Mouse (Mus musculus) hindbrain, embryonic 12.5 days (tissue): ENCODE results near the gene Rrnad1. TPM values are rescaled to one million over a fixed set of nuclear protein-coding genes. Genes with fewer than 3 reads are reported as not detected.

Experiments used
- ATAC-seq: fragments of 200-750 bp; cut with Nextera tagmentation; 2 replicates; pipeline ENCODE4 v1.8.0; 2017; ENCODE audit warnings: moderate TSS enrichment; ENCODE audit not compliant: low FRiP score
- H3K27ac ChIP-seq: fragments of 300-500 bp; sonication (generic); 2 replicates; pipeline ENCODE4 v1.5.1; 2016; ENCODE audit warnings: mild to moderate bottlenecking
- H3K27me3 ChIP-seq: fragments of 300-500 bp; sonication (generic); 2 replicates; pipeline ENCODE4 v1.6.1; 2016; ENCODE audit warnings: mild to moderate bottlenecking
- H3K36me3 ChIP-seq: fragments of 300-500 bp; sonication (generic); 2 replicates; pipeline ENCODE4 v1.6.1; 2016; ENCODE audit warnings: mild to moderate bottlenecking
- H3K4me1 ChIP-seq: fragments of 300-500 bp; sonication (generic); 2 replicates; pipeline ENCODE4 v1.6.1; 2016
- H3K4me2 ChIP-seq: fragments of 300-500 bp; sonication (generic); replicated peaks from 2 replicates; pipeline ENCODE4 v1.6.1; 2016; ENCODE audit warnings: mild to moderate bottlenecking
- H3K4me3 ChIP-seq: fragments of 300-500 bp; sonication (generic); 2 replicates; pipeline ENCODE4 v1.5.1; 2016; ENCODE audit warnings: mild to moderate bottlenecking
- H3K9ac ChIP-seq: fragments of 300-500 bp; sonication (generic); 2 replicates; pipeline ENCODE4 v1.6.1; 2016; ENCODE audit warnings: mild to moderate bottlenecking, moderate library complexity
- H3K9me3 ChIP-seq: fragments of 300-500 bp; sonication (generic); replicated peaks from 2 replicates; pipeline ENCODE4 v1.6.1; 2016; ENCODE audit warnings: mild to moderate bottlenecking
- WGBS: fragments of 180-500 bp; shearing (Covaris S2); methylation state at CpG from one replicate; pipeline ENCODE4 v1.1.7; 2016; 5-methylcytosine and 5-hydroxymethylcytosine counted together
- polyA plus RNA-seq: library from polyadenylated mRNA; unstranded; fragments of >200 nt; fragmentation: Nextera tagmentation; extraction: Ambion mirVana; gene quantifications from 2 replicates; pipeline ENCODE4 v1.2.1, GENCODE M21; 2016

Rrnad1 gene
- polyA plus RNA-seq, 1 experiment from 2014 or later = 22.5 TPM

DNA sequence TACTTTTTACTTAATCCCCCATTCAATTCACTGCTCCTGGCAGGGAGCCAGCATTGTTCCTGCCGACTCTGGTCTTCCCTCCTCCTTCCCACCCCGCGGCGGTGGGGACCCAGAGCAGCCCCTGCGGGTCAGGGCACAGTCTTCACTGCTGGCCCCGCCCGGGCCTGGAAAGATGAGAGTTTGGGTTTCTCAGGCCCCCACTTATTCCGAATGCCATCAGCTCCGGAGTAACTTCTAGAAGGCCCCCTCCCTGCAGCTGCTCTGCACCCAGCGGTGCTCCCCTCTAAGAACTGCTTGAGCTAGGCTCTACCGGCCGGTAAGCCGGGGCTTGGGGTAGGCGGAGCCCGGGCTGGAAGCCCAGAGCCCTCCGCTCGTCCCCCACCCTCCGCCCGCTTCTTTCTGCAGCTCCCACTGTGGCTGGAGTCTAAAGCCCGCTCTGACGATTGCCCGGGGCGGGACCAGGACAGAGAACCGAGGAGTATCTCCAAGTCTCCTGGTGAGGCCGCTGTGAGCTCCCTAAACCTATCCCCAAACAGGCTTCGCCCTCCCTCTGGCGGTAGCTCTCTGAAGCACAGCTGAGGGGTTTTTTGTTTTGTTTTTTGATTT, 30.2 kb upstream of the Rrnad1 start:
- Histone ChIP-seq H3K4me3 (peak overlapping the region; percentile 37), H3K27ac (peak overlapping the region; percentile 97), H3K9me3 (no peaks in the 10 kb centered on the region), H3K9ac (peak overlapping the region; percentile 77), H3K27me3 (no peaks in the 10 kb centered on the region), H3K4me2 (peak overlapping the region; percentile 65), H3K4me1 (peaks cover 31% of the 10 kb centered on the region), H3K36me3 (no peaks in the 10 kb centered on the region)
- WGBS = under 1% methylated on average over 27 of the region's 27 CpGs
- peak; percentile 97 for ATAC-seq

DNA sequence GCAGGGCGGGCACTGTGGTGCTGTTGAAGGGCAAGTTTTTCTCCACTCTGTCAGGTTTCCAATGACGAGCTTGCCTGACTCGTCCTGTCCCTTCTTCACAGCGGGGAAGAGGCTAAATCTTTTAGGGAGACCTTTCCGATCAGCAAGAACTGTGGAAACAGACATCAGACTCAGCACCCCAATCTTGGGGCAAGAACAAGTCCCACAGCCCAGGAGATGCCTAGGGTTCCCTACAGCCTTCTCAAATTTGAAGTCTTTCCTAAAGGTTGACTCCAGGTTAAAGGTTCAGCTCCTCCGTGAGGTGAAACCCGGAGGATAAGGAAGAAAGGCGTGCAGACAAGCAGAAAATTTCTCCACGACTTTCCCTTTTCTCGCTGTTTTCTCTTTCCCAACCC, 29.7 kb upstream of the Rrnad1 start:
- ATAC-seq = no peak
- no peaks in the 10 kb centered on the region for H3K36me3 ChIP-seq

GRCm38 (mm10) chr3:87959371-87959770, 28.9 kb upstream of the Rrnad1 start:
- H3K27ac ChIP-seq = peak overlapping the region; percentile 97
- H3K27me3 ChIP-seq = no peaks in the 10 kb centered on the region
- no peak overlapping the region for H3K9ac ChIP-seq
- H3K9me3 ChIP-seq = no peaks in the 10 kb centered on the region
- no peak for ATAC-seq
- H3K4me1 ChIP-seq = peaks cover 31% of the 10 kb centered on the region
- no peak overlapping the region for H3K4me2 ChIP-seq
- WGBS = 35% methylated on average over 7 of the region's 7 CpGs
- H3K4me3 ChIP-seq = no peak overlapping the region
- no peaks in the 10 kb centered on the region for H3K36me3 ChIP-seq

More for the DNA sequence above, 29.7 kb upstream of the Rrnad1 start:
- H3K27ac ChIP-seq = peak overlapping the region; percentile 97
- peak overlapping the region; percentile 65 for H3K4me2 ChIP-seq
- WGBS = 2% methylated on average over 10 of the region's 10 CpGs
- no peaks in the 10 kb centered on the region for H3K9me3 ChIP-seq
- no peaks in the 10 kb centered on the region for H3K27me3 ChIP-seq
- H3K4me3 ChIP-seq = peak overlapping the region; percentile 37
- H3K9ac ChIP-seq = peak overlapping the region; percentile 77
- peaks cover 31% of the 10 kb centered on the region for H3K4me1 ChIP-seq

DNA sequence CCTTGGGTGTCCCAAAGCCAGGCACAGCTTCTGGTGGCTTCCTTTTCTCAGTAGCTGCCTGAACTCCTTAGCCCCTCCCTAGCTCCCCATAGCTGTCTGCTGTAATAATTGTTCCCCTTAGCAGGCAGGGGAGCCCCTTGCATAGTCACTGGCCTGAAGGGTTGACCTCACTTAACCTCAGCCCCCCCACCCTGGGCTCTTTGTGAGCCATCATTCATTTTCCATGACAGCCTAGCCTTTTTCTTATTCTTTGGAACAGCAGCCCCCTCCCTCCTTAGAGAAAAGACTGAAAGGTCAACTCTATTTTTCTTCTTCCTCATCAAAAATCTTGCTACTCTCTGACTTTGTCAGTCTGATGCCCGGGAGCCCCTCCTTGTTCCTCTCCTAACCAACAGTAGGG, 28.4 kb upstream of the Rrnad1 start:
- H3K27me3 ChIP-seq = no peaks in the 10 kb centered on the region
- H3K9me3 ChIP-seq = no peaks in the 10 kb centered on the region
- peaks cover 31% of the 10 kb centered on the region for H3K4me1 ChIP-seq
- no peak overlapping the region for H3K4me2 ChIP-seq
- H3K4me3 ChIP-seq = no peak overlapping the region
- WGBS = 14% methylated on average over 1 of the region's 1 CpGs
- ATAC-seq = no peak
- H3K27ac ChIP-seq = peak overlapping the region; percentile 97; the same call in 1 of the 2 replicates
- H3K36me3 ChIP-seq = no peaks in the 10 kb centered on the region
- H3K9ac ChIP-seq = no peak overlapping the region

- H3K9ac ChIP-seq = no peak overlapping the region
- H3K36me3 ChIP-seq = 0 out of 2 replicates have a peak, but pooled peaks cover 2% of the 10 kb centered on the region
- H3K27ac ChIP-seq = no peak overlapping the region
- H3K4me1 ChIP-seq = peaks cover 32% of the 10 kb centered on the region
- 11% methylated on average over 4 of the region's 4 CpGs for WGBS
- H3K4me3 ChIP-seq = no peak overlapping the region
- ATAC-seq = no peak
- no peak overlapping the region for H3K4me2 ChIP-seq
- no peaks in the 10 kb centered on the region for H3K27me3 ChIP-seq
- no peaks in the 10 kb centered on the region for H3K9me3 ChIP-seq
These were observed 28.0 kb upstream of the Rrnad1 start for GRCm38 (mm10) chr3:87958476-87958875.

DNA sequence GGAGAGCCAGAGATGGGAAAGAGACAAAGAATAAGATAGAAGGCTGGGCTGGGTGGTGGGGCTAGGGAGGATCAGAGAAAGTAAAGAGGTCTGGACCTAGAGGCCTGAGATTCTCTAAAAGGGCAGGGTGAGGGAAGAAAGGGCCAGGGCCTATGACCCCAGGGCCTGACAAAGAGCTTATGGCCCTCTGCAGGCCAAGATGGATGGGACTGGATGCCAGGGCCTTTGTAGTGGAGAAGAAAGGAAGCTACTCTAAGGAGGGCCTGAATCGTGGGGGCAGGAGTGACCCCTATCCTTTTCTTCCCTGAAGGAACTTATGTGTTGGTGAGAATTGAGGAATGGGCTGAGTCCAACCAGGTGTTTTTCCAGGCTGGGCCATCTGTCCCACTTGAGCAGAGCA, 27.5 kb upstream of the Rrnad1 start:
- Histone ChIP-seq H3K4me3 (no peak overlapping the region), H3K4me1 (peaks cover 35% of the 10 kb centered on the region), H3K4me2 (no peak overlapping the region), H3K9ac (no peak overlapping the region), H3K27ac (no peak overlapping the region), H3K9me3 (no peaks in the 10 kb centered on the region), H3K27me3 (no peaks in the 10 kb centered on the region), H3K36me3 (0 out of 2 replicates have a peak, but pooled peaks cover 4% of the 10 kb centered on the region)
- ATAC-seq = no peak
- WGBS = 4% methylated on average over 1 of the region's 1 CpGs

DNA sequence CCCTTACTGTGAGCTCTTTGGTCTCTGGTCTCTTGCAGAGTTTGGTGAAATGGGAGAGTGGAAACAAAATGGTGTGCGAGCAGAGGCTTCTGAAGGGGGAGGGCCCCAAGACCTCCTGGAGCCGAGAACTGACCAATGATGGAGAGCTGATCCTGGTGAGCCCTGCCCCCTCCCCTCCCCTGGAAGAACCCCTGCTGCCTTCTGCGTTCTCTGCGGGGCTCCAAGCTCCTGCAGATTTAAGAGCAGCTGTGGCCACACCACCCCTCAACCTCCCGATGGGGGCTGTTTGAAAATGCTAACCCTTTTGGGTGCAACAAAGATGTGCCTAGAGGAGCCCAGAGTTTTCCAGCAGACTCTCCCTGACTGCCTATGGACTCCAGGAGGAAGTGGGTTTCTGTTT, 21.9 kb upstream of the Rrnad1 start:
- Histone ChIP-seq H3K9me3 (no peaks in the 10 kb centered on the region), H3K9ac (peak overlapping the region; percentile 37), H3K36me3 (0 out of 2 replicates have a peak, but pooled peaks cover 4% of the 10 kb centered on the region), H3K4me3 (peak overlapping the region; percentile 22), H3K27me3 (0 out of 2 replicates have a peak, but pooled peaks cover 2% of the 10 kb centered on the region), H3K4me2 (peak overlapping the region; percentile 62), H3K4me1 (peaks cover 58% of the 10 kb centered on the region), H3K27ac (peak overlapping the region; percentile 78)
- 1% methylated on average over 5 of the region's 5 CpGs for WGBS
- no peak for ATAC-seq

DNA sequence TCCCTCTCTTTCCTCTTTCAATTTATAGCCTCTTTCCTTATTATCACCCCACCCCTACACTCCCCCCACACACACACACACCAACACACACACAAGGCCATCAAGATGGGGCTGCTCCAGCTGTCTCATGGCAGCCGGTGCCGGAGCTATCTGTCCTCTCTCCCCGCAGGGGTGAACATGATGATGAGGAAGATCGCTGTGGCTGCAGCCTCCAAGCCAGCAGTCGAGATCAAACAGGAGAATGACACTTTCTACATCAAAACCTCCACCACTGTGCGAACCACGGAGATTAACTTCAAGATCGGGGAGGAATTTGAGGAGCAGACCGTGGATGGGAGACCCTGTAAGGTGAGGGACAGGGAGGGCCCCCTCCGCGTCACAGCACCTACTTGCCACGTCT, 21.4 kb upstream of the Rrnad1 start:
- peak overlapping the region; percentile 62 for H3K4me2 ChIP-seq
- peak overlapping the region; percentile 78 for H3K27ac ChIP-seq
- H3K36me3 ChIP-seq = 0 out of 2 replicates have a peak, but pooled peaks cover 4% of the 10 kb centered on the region
- H3K9me3 ChIP-seq = no peaks in the 10 kb centered on the region
- 0 out of 2 replicates have a peak, but pooled peaks cover 2% of the 10 kb centered on the region for H3K27me3 ChIP-seq
- H3K4me3 ChIP-seq = peak overlapping the region; percentile 22
- 13% methylated on average over 12 of the region's 12 CpGs for WGBS
- H3K4me1 ChIP-seq = peaks cover 63% of the 10 kb centered on the region
- peak overlapping the region; percentile 37 for H3K9ac ChIP-seq
- ATAC-seq = no peak

DNA sequence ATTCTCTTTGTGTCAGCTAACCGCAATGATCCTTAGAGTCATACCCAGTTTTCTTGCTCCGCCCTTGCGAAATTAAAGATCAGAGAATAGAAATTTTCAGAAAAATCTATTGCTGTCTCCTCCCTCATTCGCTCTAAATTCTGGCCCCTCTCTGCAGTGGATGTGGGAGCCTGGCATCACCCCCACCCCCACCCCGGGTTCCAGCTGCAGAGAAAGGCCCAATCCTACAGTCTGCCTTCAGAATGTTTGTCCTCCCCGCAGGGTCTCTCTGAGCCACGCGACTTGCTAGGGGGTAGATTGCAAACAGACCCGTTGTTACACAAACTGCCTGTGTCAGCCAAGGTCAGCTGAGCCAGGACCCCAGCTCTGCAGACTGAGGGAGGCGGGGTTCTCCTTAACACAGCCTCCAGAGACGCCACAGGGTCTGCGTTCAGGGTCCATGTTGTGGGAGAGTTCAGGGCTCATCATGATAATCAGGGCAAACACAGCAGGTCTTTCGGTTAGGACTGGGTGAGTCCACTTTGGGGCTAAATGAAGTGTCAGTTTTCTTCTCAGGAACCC, 19.5 kb upstream of the Rrnad1 start:
- H3K4me3 ChIP-seq = peak overlapping the region; percentile 44
- ATAC-seq = no peak
- H3K9ac ChIP-seq = peak overlapping the region; percentile 62
- 0 out of 2 replicates have a peak, but pooled peaks cover 4% of the 10 kb centered on the region for H3K36me3 ChIP-seq
- H3K4me1 ChIP-seq = peaks cover 82% of the 10 kb centered on the region
- peak overlapping the region; percentile 82 for H3K27ac ChIP-seq
- H3K4me2 ChIP-seq = peak overlapping the region; percentile 62
- H3K9me3 ChIP-seq = no peaks in the 10 kb centered on the region
- 0 out of 2 replicates have a peak, but pooled peaks cover 2% of the 10 kb centered on the region for H3K27me3 ChIP-seq
- WGBS = 2% methylated on average over 13 of the region's 13 CpGs

DNA sequence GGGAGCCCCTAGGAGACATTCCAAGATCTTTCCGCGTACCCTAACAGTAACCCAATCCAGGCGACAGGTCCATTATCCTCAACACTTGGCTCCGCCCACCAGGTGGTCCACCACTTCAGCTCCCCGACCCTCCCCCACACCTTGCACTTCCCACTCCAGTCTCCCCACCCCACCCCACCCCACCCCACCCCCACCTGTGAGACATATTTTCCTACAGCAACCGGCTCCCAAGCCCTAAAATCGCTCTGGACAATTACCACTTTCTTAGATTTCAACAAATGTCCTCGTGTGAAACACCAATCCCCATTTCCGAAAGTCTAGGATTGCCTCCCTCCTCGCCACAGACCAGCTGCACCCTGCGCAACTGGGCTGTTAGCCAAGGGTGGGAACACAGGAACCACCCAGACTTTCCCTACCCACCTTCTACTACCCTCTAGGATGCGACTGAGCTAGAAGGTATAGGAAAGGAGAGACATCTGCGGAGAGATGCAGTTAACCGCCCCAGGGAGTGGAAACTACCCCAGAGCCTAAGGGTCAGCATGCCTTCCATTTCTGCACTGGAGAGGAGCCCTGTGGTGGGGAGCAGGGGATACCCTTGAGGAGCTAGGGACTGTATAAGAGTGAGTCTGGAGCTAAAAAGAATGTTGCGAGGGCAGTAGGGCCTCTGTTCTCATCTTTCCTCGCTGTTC, 18.9 kb upstream of the Rrnad1 start:
- Histone ChIP-seq H3K4me2 (peak overlapping the region; percentile 62), H3K9ac (peak overlapping the region; percentile 62), H3K4me1 (peaks cover 88% of the 10 kb centered on the region), H3K4me3 (peak overlapping the region; percentile 44), H3K27ac (peak overlapping the region; percentile 82), H3K9me3 (no peaks in the 10 kb centered on the region), H3K36me3 (0 out of 2 replicates have a peak, but pooled peaks cover 4% of the 10 kb centered on the region), H3K27me3 (0 out of 2 replicates have a peak, but pooled peaks cover 2% of the 10 kb centered on the region)
- WGBS = 2% methylated on average over 16 of the region's 16 CpGs
- no peak for ATAC-seq

DNA sequence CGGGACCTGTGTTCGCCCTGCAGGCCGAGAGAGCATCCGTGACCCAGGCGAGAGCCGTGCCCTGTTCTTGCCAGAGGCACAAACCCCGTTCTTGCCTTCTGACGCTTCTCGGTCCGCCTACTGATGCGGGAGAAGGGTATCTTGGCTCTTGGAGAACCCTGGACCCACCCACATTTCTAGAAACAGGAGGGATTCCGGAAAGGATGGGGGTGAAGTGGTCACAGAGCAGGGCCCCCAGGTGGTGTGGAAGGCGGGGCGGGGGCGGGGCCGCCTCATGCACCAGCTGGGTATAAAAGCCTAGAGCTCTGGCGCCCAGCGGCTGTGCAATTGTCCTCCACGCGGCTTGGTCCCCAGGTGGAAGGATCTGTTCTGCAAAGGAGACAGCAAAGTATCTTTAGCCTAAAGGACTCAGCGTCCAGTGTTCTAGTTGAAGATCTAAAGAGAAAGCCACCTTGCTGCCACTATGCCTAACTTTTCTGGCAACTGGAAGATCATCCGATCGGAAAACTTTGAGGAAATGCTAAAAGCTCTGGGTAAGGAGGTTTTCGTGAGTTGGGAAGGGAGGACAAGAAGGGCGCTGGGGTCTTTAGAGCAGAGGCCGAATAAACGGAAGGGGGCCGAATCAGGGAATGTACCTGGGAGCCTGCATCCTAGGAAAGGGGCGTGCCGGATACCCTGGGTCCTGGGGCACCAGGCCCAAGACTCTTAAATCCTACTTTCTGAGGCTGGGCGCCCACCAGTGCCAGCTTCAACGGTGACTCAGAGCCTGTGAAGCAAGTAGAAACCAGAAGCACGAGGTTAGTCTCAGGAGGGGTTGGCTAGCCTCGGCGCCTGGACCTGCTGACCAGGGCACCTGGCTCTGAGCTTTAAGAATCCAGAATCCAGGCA, 18.1 kb upstream of the Rrnad1 start, which contains the start of gene Crabp2:
Crabp2 (plus strand) TSS at position 289 of the 888 bp plus-strand sequence.
- Histone ChIP-seq H3K9ac (peak within 1 kb of the TSS; percentile 62), H3K27ac (peak within 1 kb of the TSS; percentile 82), H3K36me3 (0 out of 2 replicates have a peak, but pooled peaks cover 4% of the 10 kb centered on the region), H3K4me3 (peak within 1 kb of the TSS; percentile 44), H3K9me3 (no peaks in the 10 kb centered on the region), H3K27me3 (0 out of 2 replicates have a peak, but pooled peaks cover 2% of the 10 kb centered on the region), H3K4me2 (peak within 1 kb of the TSS; percentile 62), H3K4me1 (peaks cover 89% of the 10 kb centered on the region)
- under 1% methylated on average over 35 of the region's 35 CpGs for WGBS
- no peak for ATAC-seq
